Mouse (Mus musculus) left cerebral cortex, postnatal 36 days (tissue): ENCODE measurements around the gene Sclt1. TPM values are rescaled to one million over a fixed set of nuclear protein-coding genes. Genes with fewer than 3 reads are reported as not detected.

Experiments
- DNase-seq, 2 experiments: peaks; one replicate each; pipeline ENCODE4 v3.0.0; 2021 to 2022; ENCODE audit warnings: low spot score in 2 of 2, mixed read lengths in 1 of 2
- intact Hi-C: fragments of 180-260 bp; cut with DNase I; formaldehyde crosslinking; loops from one replicate; pipeline ENCODE4 v1.15.1; 2025
- total RNA-seq, 2 experiments: library from RNA; stranded (reverse); gene quantifications; 2 replicates each; pipeline ENCODE4 v1.2.3; 2021

The Sclt1 gene
- total RNA-seq, 2 experiments from 2014 or later, result 13.0 to 21.4 TPM

GRCm38 (mm10) chr3:41607467-41607866, 134.8 kb downstream of the Sclt1 start:
- intact Hi-C loops, result no loop called here
- DNase-seq, result no peak

DNA sequence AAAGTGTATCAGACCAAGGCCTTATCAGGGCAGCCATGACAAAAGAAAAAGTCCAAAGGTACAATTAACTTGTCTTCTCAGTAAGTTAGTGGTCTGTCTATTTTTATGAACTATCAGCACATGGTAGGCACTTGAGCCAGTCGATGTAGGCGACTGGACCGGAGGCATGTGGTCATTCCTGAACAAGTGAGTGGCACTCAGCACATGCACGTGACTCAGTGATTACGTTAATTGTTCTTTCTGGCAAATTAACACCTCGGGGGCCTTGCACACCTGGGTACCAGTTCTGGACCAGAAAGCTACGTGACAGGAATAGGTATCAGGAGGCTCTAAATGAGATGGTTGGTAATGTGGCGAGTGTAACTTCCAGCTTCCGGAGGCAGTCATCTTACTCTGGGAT, 135.3 kb downstream of the Sclt1 start:
- intact Hi-C loops, result no loop called here
- no peak for DNase-seq

DNA sequence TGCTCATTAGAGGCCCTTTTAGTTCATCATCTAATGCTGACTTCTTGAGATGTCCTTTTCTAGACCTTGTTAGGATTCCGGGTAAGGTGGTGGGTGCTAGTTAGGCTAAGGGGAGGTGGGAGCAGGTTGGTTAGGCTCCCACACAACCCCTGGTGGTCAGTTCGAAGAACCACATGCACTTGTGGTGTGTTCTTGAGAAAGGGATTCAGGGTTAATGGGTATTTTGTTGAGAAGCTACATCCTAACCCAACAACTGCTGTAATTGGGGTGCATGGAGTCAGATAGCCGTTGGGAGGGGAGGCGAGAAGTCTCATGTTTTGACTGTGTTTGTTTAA, 136.0 kb downstream of the Sclt1 start:
- intact Hi-C loops, result no loop called here
- DNase-seq, result no peak

- intact Hi-C loops, result no loop called here
- no peak for DNase-seq
Measured at GRCm38 (mm10) chr3:41605601-41606329, 136.5 kb downstream of the Sclt1 start.

DNA sequence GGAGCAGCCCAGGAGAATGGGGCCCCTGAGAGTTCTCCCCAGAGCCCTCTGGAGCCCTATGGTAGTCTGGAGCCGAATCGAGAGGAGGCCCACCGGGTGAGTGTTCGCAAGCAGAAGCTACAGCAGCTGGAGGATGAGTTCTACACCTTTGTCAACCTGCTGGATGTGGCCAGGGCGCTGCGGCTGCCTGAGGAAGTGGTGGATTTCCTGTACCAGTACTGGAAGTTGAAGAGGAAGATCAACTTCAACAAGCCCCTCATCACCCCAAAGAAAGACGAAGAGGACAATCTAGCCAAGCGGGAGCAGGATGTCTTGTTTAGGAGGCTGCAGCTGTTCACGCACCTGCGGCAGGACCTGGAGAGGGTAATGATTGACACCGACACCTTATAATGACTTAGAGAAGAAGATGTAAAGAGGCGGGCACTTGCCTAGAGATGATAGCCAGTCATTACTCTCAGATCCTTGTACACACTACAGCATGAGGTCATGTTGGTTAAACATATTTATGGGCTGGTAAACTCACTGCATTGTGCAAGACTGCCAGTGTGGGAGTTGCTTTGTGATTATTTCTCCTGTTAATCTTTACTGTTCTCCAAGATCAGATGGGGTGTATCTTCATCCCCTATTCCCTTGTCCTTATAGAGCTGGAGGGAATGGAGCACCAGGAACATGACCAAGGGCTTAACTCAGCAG, 137.5 kb downstream of the Sclt1 start:
- intact Hi-C loops, result no loop called here
- no peak for DNase-seq

DNA sequence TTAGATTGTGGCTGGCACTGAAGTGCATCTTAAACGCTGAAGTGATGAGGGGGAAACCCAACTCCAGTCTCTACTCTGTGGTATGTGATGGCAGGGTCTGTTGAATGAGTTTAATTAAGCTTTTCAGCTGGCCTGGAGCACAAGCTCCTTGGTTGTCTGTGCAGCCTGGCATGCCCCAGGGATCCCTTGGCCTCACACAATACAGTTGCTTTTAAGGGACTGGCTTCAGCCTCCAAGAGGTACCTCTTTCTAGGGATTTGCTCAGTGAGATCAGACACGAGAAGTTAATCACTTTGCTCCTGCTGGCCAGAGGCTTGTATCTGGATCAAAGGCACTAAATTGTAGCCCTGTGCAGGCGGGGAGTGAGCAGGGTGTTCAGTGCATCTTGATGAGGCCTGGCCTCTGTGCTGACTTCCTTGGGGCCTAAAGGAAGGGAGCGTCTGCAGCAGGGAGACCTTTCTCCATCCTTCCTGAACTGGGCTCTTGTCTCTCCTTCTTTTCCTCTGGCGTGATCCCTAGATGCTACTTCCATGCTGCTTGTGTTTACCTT, 138.8 kb downstream of the Sclt1 start:
- DNase-seq, result no peak
- intact Hi-C loops, result no loop called here

DNA sequence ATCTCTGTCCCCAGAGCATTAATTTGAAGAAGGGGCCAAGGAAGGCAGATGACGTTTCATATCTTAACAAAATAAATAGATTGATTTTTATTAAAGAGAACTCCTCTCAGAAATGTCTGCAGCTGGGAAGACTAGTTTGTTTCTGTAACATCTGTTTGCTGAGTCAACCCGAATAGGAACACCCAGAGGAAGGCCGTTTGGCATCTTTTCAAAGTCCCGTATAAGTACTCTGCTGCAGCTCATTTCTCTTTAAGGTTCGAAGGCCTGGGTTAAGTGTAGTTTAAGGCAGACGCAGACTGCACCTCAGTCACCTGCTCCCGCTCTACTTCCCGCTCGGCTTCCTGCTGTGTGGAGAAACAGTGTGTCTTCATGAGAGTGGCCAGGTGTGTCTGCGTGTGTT, 139.4 kb downstream of the Sclt1 start:
- intact Hi-C loops, result no loop called here
- no peak for DNase-seq

GRCm38 (mm10) chr3:41601226-41602020, 140.9 kb downstream of the Sclt1 start:
- intact Hi-C loops, result no loop called here

GRCm38 (mm10) chr3:41599806-41600589, 142.3 kb downstream of the Sclt1 start:
- intact Hi-C loops, result no loop called here
- DNase-seq, result no peak

More at GRCm38 (mm10) chr3:41601226-41602020, 140.9 kb downstream of the Sclt1 start:
- DNase-seq, result no peak

DNA sequence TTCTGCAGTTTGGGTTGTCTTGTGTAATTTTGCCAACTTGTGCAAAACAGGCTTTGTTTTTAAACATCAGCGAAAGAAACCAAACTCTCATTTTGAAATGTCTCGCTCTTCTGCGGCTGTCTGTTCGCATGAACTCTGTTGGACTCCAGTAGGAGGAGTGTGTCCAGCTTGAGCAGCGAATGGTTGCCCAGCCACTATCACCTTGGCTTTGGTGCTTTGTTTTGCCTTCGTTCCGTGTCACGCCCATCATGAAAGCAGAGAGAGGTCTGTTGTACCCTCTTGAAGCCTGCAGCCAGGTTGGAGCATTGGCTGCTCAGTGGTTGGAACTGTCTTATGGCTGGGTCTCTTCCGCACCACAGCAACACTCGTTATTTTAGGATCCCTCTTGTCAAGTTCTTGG, 143.1 kb downstream of the Sclt1 start:
- no peak for DNase-seq
- intact Hi-C loops, result no loop called here

DNA sequence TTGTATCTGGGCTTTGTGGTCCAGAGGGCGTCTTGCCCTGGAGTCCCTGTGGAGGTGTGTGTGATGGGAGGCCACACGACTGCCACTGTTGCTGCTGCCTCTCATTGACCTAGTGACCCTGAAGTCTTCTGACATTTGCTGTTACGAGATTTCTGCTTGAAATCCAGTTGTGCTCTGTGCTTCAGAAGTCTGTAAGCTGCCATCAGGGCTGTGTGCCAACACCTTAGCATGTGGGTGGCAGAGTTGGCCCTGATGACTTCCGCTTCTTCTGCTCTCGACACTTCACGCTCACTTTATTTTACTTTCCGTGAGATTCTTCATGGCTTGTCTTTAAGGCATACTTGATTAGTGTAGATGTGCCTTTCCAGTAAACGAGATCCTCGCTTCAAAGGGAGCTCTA, 143.9 kb downstream of the Sclt1 start:
- DNase-seq, result no peak
- intact Hi-C loops, result no loop called here

DNA sequence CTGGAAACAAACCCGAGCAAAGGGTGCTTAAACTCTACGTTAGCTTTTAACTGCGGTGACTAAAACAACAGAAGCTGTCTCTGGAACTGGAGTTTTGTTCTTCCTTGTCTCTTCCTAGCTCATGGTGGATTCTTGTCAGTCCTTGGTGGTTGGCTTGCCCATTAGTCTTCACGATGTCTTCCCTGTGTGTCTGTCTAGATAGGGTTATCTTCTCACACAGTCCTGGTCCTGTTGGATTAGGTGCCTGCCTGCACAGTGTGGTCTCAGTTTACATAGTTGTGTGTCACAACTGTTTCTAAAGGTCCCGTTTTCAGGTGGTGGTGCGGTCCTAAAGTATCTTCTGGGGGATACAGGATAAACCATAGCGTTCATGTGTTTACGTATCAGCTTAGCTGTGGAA, 145.3 kb downstream of the Sclt1 start:
- no peak for DNase-seq
- intact Hi-C loops, result no loop called here

- intact Hi-C loops, result no loop called here
Measured at GRCm38 (mm10) chr3:41595010-41595409, 147.3 kb downstream of the Sclt1 start.

GRCm38 (mm10) chr3:41594097-41594879, 148.0 kb downstream of the Sclt1 start:
- no peak for DNase-seq
- intact Hi-C loops, result no loop called here

More at GRCm38 (mm10) chr3:41595010-41595409, 147.3 kb downstream of the Sclt1 start:
- no peak for DNase-seq

DNA sequence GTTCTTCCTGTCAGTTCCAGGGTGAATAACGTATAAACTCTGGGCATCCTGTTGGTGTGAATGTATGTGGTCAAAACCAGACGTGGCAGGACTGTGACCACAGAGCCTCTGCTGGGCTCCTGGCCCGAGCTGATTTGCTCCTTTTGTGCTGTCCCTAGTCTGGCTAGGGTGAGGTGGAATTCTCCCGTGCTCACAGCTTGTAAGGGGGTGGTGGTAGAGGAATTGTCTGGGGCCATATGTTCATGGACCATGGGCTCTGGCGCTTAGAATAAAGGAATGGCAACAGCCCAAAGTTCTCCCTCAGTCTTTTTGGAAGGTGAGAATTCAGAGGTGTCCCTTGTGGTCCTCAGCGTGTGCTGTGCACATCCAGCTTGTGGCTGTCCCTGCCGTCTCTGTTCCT, 149.5 kb downstream of the Sclt1 start:
- intact Hi-C loops, result no loop called here
- DNase-seq, result peak in 1 of 2 experiments; percentile 46

GRCm38 (mm10) chr3:41591651-41592170, 150.6 kb downstream of the Sclt1 start:
- intact Hi-C loops, result no loop called here
- DNase-seq, result no peak

DNA sequence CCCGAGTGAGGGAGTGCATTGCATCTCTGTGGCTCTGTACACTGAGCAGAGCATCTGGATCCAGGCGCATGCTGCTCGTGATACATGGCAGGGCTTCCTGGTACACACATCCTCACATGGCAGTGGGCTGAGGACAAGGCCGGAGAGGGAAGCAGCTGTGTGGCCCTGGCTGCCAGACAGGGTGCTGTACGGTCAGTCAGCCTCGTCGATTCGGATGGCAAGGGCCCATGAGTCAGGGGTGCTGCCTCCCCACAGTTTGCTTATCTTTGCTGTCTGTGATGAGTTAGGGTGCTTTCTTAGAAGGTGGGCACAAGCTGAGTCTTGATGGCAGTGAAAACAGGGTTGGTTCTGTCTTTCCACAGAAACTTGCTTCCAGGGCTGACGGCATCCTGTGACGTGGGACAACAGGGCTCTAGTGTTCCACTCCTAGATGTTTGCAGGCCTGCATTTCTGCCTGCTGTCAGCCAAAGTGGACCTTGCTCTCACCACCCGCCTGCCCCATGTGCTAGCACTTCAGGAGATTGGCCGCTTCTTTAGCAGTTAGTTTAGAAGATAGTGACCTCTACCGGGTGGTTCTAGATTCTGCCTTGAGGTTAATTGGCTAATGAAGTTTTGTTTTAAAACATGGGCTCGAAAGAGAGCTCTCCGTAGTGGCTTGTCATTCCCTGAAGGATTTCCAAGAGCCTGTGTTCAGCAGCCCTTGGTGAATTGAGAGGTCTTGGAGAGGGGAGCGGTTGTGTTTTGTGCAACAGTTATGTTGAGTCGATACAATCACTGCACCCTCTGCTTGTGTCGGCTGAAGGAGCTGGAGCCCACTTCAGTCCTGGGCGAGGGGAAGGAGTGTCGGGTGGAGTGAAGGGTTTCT, 151.4 kb downstream of the Sclt1 start:
- no peak for DNase-seq
- intact Hi-C loops, result no loop called here

DNA sequence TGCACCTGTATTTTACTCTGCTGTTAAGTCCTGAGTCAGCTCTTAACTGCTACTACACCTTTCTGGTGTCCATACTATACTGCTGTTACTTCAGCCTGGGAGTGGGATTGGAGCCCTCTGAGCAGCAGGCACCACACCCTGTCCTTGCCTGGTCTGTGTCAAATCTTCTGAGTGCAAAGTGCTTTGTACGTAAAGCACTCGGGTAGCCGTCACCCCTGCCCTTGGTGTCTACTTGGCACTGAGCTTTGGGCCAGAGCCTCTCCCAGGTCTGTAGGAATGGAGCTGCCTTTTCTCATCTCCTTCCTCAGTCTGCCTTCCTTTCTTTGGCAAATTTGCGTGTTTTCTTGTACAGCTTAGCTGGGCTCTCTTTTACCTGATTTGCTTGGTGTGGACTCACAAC, 152.3 kb downstream of the Sclt1 start:
- intact Hi-C loops, result no loop called here
- no peak for DNase-seq
